Mouse (Mus musculus): ENCODE measurements around the gene Fndc3b.

GRCm38 (mm10) chr3:27635776-27636175, 75.3 kb downstream of the Fndc3b start:
- no peak for TF ChIP-seq CTCF (IDR thresholded peaks at IDR 0.05; ENCODE audit: extremely low read depth, insufficient read depth, low read length)
- TF ChIP-seq POLR2A (IDR thresholded peaks at IDR 0.05; ENCODE audit: extremely low read depth, insufficient read depth, low read length), result no peak

Data from cortical plate, adult 2 months (tissue).